Mouse (Mus musculus): ENCODE measurements at regions not wholly inside any gene's neighbourhood (a gene's known extent, or its start where the extent isn't known, plus 50 kb on each side); places are given as distances from the start of the nearest gene placed in this dataset.
"Not testable (repeated sequence)": the region's sequence is repeated elsewhere in the genome, so short reads cannot be mapped to it uniquely, and the experiment has no call there.

GRCm38 (mm10) chr1:83970641-83971285 lies 393.2 kb downstream of the Pid1 start:
- 82% methylated on average over 8 of the region's 8 CpGs for WGBS
- Histone ChIP-seq H3K27me3 (ENCODE audit: low read depth, poor library complexity, severe bottlenecking) (no peaks in the 10 kb centered on the region), H3K27ac (no peak overlapping the region), H3K4me3 (no peak overlapping the region), H3K4me1 (no peaks in the 10 kb centered on the region), H3K36me3 (no peaks in the 10 kb centered on the region), H3K9me3 (replicated peaks) (no peaks in the 10 kb centered on the region)
- no peak for DNase-seq (ENCODE audit: low spot score)

GRCm38 (mm10) chr1:83964631-83965030 lies 399.3 kb downstream of the Pid1 start:
- not testable (repeated sequence) for H3K36me3 ChIP-seq; H3K4me1 ChIP-seq; DNase-seq (ENCODE audit: low spot score); H3K27me3 ChIP-seq (ENCODE audit: low read depth, poor library complexity, severe bottlenecking); H3K27ac ChIP-seq; H3K4me3 ChIP-seq; H3K9me3 ChIP-seq (replicated peaks)

- Histone ChIP-seq H3K36me3 (no peaks in the 10 kb centered on the region), H3K4me3 (no peak overlapping the region), H3K4me1 (no peaks in the 10 kb centered on the region), H3K27me3 (ENCODE audit: low read depth, poor library complexity, severe bottlenecking) (no peaks in the 10 kb centered on the region), H3K9me3 (replicated peaks) (no peaks in the 10 kb centered on the region), H3K27ac (no peak overlapping the region)
- DNase-seq (ENCODE audit: low spot score), result no peak
- WGBS, result 89% methylated on average over 2 of the region's 2 CpGs
These were observed 402.2 kb downstream of the Pid1 start for GRCm38 (mm10) chr1:83961761-83962160.

GRCm38 (mm10) chr1:83959756-83960155 lies 404.2 kb downstream of the Pid1 start:
- no peaks in the 10 kb centered on the region for H3K27me3 ChIP-seq (ENCODE audit: low read depth, poor library complexity, severe bottlenecking)
- 93% methylated on average over 4 of the region's 4 CpGs for WGBS
- no peaks in the 10 kb centered on the region for H3K4me1 ChIP-seq
- no peak overlapping the region for H3K27ac ChIP-seq
- no peaks in the 10 kb centered on the region for H3K9me3 ChIP-seq (replicated peaks)
- no peak overlapping the region for H3K4me3 ChIP-seq
- DNase-seq (ENCODE audit: low spot score), result no peak
- no peaks in the 10 kb centered on the region for H3K36me3 ChIP-seq

- WGBS, result 82% methylated on average over 2 of the region's 2 CpGs
- H3K4me3 ChIP-seq, result no peak overlapping the region
- H3K27ac ChIP-seq, result no peak overlapping the region
- no peaks in the 10 kb centered on the region for H3K27me3 ChIP-seq (ENCODE audit: low read depth, poor library complexity, severe bottlenecking)
- no peaks in the 10 kb centered on the region for H3K36me3 ChIP-seq
- H3K4me1 ChIP-seq, result no peaks in the 10 kb centered on the region
- no peaks in the 10 kb centered on the region for H3K9me3 ChIP-seq (replicated peaks)
- no peak for DNase-seq (ENCODE audit: low spot score)
These were observed 441.1 kb downstream of the Pid1 start for GRCm38 (mm10) chr1:83922900-83923299.

GRCm38 (mm10) chr1:83915454-83915853 lies 448.5 kb downstream of the Pid1 start:
- Histone ChIP-seq H3K27me3 (ENCODE audit: low read depth, poor library complexity, severe bottlenecking) (no peaks in the 10 kb centered on the region), H3K27ac (no peak overlapping the region), H3K4me1 (no peaks in the 10 kb centered on the region), H3K4me3 (no peak overlapping the region), H3K9me3 (replicated peaks) (no peaks in the 10 kb centered on the region), H3K36me3 (no peaks in the 10 kb centered on the region)
- WGBS, result 83% methylated on average over 5 of the region's 5 CpGs
- no peak for DNase-seq (ENCODE audit: low spot score)

GRCm38 (mm10) chr1:83907347-83907746 lies 456.6 kb downstream of the Pid1 start:
- 65% methylated on average over 3 of the region's 3 CpGs for WGBS
- Histone ChIP-seq H3K4me3 (no peak overlapping the region), H3K27me3 (ENCODE audit: low read depth, poor library complexity, severe bottlenecking) (no peaks in the 10 kb centered on the region), H3K36me3 (no peaks in the 10 kb centered on the region), H3K4me1 (no peaks in the 10 kb centered on the region), H3K9me3 (replicated peaks) (no peaks in the 10 kb centered on the region), H3K27ac (no peak overlapping the region)
- no peak for DNase-seq (ENCODE audit: low spot score)

- H3K27ac ChIP-seq, result no peak overlapping the region
- no peak for DNase-seq (ENCODE audit: low spot score)
- no peaks in the 10 kb centered on the region for H3K9me3 ChIP-seq (replicated peaks)
- H3K27me3 ChIP-seq (ENCODE audit: low read depth, poor library complexity, severe bottlenecking), result no peaks in the 10 kb centered on the region
- H3K4me1 ChIP-seq, result no peaks in the 10 kb centered on the region
- no peak overlapping the region for H3K4me3 ChIP-seq
- no peaks in the 10 kb centered on the region for H3K36me3 ChIP-seq
These were observed 457.1 kb downstream of the Pid1 start for GRCm38 (mm10) chr1:83906906-83907305.

GRCm38 (mm10) chr1:83900135-83900534 lies 463.8 kb downstream of the Pid1 start:
- 88% methylated on average over 4 of the region's 4 CpGs for WGBS
- H3K4me1 ChIP-seq, result peaks cover 4% of the 10 kb centered on the region; the same call in 1 of the 2 replicates

GRCm38 (mm10) chr1:83896650-83897049 lies 467.3 kb downstream of the Pid1 start:
- DNase-seq (ENCODE audit: low spot score), result no peak
- Histone ChIP-seq H3K4me1 (peaks cover 4% of the 10 kb centered on the region; the same call in 1 of the 2 replicates), H3K9me3 (replicated peaks) (no peaks in the 10 kb centered on the region), H3K27me3 (ENCODE audit: low read depth, poor library complexity, severe bottlenecking) (no peaks in the 10 kb centered on the region), H3K27ac (no peak overlapping the region), H3K4me3 (no peak overlapping the region), H3K36me3 (no peaks in the 10 kb centered on the region)
- 34% methylated on average over 5 of the region's 5 CpGs for WGBS

More at GRCm38 (mm10) chr1:83900135-83900534, 463.8 kb downstream of the Pid1 start:
- Histone ChIP-seq H3K27me3 (ENCODE audit: low read depth, poor library complexity, severe bottlenecking) (no peaks in the 10 kb centered on the region), H3K4me3 (no peak overlapping the region), H3K27ac (no peak overlapping the region), H3K9me3 (replicated peaks) (no peaks in the 10 kb centered on the region), H3K36me3 (no peaks in the 10 kb centered on the region)
- DNase-seq (ENCODE audit: low spot score), result no peak

- WGBS, result 86% methylated on average over 4 of the region's 4 CpGs
- no peaks in the 10 kb centered on the region for H3K9me3 ChIP-seq (replicated peaks)
- H3K27me3 ChIP-seq (ENCODE audit: low read depth, poor library complexity, severe bottlenecking), result peaks cover 25% of the 10 kb centered on the region; the same call in 1 of the 2 replicates
These were observed 471.1 kb upstream of the Sphkap start for GRCm38 (mm10) chr1:83879109-83879399.

GRCm38 (mm10) chr1:83878330-83879108 lies 470.5 kb upstream of the Sphkap start:
- Histone ChIP-seq H3K27ac (no peak overlapping the region), H3K4me3 (no peak overlapping the region), H3K27me3 (ENCODE audit: low read depth, poor library complexity, severe bottlenecking) (peaks cover 30% of the 10 kb centered on the region; the same call in 1 of the 2 replicates), H3K4me1 (no peaks in the 10 kb centered on the region), H3K9me3 (replicated peaks) (no peaks in the 10 kb centered on the region), H3K36me3 (no peaks in the 10 kb centered on the region)
- WGBS, result 89% methylated on average over 8 of the region's 8 CpGs
- no peak for DNase-seq (ENCODE audit: low spot score)

More at GRCm38 (mm10) chr1:83879109-83879399, 471.1 kb upstream of the Sphkap start:
- no peak for DNase-seq (ENCODE audit: low spot score)
- H3K4me3 ChIP-seq, result no peak overlapping the region
- no peak overlapping the region for H3K27ac ChIP-seq
- no peaks in the 10 kb centered on the region for H3K36me3 ChIP-seq
- H3K4me1 ChIP-seq, result no peaks in the 10 kb centered on the region

- 18% methylated on average over 5 of the region's 5 CpGs for WGBS
- H3K4me1 ChIP-seq, result peaks cover 21% of the 10 kb centered on the region
- peak; percentile 81 for DNase-seq (ENCODE audit: low spot score)
- no peak overlapping the region for H3K4me3 ChIP-seq
- no peak overlapping the region for H3K27ac ChIP-seq
- H3K27me3 ChIP-seq (ENCODE audit: low read depth, poor library complexity, severe bottlenecking), result peaks cover 59% of the 10 kb centered on the region
- no peaks in the 10 kb centered on the region for H3K9me3 ChIP-seq (replicated peaks)
- no peaks in the 10 kb centered on the region for H3K36me3 ChIP-seq
These were observed 463.0 kb upstream of the Sphkap start for GRCm38 (mm10) chr1:83870853-83871567.

Data from limb, embryonic 10.5 days (tissue).